Mouse (Mus musculus) erythroblast, embryonic 14.5 days (primary cell): Measurements from ENCODE around the gene Efnb2.

Experiments
- GATA1 ChIP-seq: IDR thresholded peaks from 2 replicates; pipeline ENCODE4 v1.6.1; 2012; ENCODE audit warnings: low read length, inconsistent platforms, mixed read lengths
- TAL1 ChIP-seq: IDR thresholded peaks from 3 replicates; pipeline ENCODE4 v1.6.1; 2012; ENCODE audit warnings: low read length, inconsistent platforms, mixed read lengths

DNA sequence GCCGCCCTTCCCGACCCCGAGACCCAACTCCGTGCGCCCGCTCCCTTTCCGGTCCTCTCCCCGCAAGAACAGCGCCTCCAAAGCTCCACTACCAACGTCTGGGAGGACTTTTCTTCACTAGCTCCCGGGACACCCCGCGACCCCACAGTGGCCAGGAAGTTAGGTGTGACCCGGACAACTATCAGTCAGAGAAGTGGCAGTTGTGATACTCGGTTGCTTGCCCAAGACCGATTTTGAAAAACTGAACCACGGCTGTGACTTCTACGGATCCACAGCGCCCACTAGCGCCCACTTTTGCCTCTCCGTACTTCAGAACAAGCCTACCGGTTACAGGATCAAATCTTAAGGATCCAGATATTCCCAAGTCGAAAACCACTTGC is 707 bp upstream of the Efnb2 start:
- no peak for TF ChIP-seq TAL1
- no peak for TF ChIP-seq GATA1
